Mouse (Mus musculus) liver, embryonic 14.5 days (tissue): ENCODE results near the gene Ccdc167.

Experiments used
- CTCF ChIP-seq: IDR thresholded peaks from 2 replicates; pipeline ENCODE4 v1.5.1; 2016; ENCODE audit warnings: antibody characterized with exemption, low read depth, control low read depth
- EP300 ChIP-seq: IDR thresholded peaks from 2 replicates; pipeline ENCODE4 v1.6.1; 2016; ENCODE audit warnings: antibody characterized with exemption, low read depth

GRCm38 (mm10) chr17:29696940-29697339 lies 19.9 kb downstream of the Ccdc167 start:
- no peak for TF ChIP-seq CTCF
- TF ChIP-seq EP300 = no peak
